Mouse (Mus musculus): ENCODE measurements around the gene Selenom.

- TF ChIP-seq POLR2A (IDR thresholded peaks at IDR 0.05; ENCODE audit: extremely low read depth, insufficient read depth, low read length) (no peak), CTCF (IDR thresholded peaks at IDR 0.05; ENCODE audit: extremely low read depth, insufficient read depth, low read length) (no peak)
Measured at GRCm38 (mm10) chr11:3527766-3528165, 13.3 kb downstream of the Selenom start.
